Mouse (Mus musculus) induced T-regulatory cell, adult 2 months (primary cell): Measurements from ENCODE around the gene Smad9.

Source experiments
- DNase-seq: peaks from one replicate; pipeline ENCODE4 v3.0.0-alpha.2; 2012; ENCODE audit warnings: low read depth

Gene Smad9

GRCm38 (mm10) chr3:54755145-54756041 lies at the start of gene Smad9:
Smad9 (plus strand) TSS chr3:54755582.
- no peak for DNase-seq

DNA sequence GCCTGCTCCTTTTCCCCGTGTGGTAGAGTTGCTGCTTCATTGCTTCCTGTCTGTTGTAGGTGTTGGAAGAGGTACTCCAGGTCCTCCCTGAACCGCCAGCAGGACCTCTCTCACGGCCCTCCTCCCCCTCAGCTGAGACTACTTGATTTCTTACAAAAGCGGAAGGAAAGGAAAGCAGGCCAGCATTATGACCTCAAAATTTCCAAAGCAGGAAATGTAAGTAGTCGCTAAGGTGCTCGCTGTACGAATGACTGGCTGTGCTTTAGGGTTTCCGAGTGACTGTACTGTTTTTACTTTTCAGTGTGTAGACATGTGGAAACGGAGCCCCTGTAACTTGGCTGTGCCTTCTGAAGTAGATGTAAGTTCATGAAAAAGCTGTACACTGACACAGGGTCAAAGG lies 46.4 kb upstream of the Smad9 start:
- DNase-seq, result peak; percentile 82

DNA sequence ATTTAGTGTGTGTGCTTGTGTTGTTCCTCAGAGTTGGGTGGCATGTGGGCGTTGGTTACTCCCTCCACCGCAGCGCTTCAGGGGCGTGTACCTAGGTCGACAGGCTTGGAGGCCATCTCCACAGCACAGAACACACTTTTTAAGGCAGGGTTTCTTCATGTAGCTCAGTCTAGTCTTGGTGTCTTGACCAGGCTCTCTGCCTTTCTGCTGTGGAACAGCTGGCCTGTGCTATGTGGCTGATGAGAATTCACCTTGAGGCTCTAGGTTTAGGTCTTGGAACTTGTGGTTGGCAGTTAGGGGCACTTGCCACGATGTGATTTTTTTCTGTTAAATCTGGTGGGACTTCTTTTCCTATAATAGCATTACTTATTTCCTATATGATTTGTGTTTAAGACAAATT lies 41.1 kb upstream of the Smad9 start, which contains the start of gene Gm21958:
TSS of gene Gm21958 (minus strand) at position 101 of the 400 bp plus-strand sequence.
- DNase-seq, result no peak

GRCm38 (mm10) chr3:54715461-54715860 lies 39.9 kb upstream of the Smad9 start:
- DNase-seq, result no peak

DNA sequence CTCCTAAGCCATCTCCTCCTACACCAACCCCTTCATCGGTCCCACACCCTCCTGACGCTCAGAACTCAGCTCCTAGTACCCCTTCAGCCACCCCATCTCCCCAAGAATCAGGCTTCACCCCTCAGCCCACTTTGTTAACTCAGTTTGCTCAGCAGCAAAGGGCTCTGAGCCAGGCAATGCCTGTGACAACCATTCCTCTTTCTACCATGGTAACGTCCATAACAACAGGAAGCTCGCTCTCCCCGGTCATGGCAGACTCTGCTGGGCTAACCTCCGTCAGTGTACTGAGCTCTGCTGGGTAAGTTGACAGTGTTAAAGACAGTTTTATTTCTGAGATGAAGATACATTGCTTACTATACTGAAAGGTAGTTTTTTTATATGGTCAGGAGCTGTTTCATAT lies 38.0 kb upstream of the Smad9 start:
- no peak for DNase-seq

- DNase-seq, result no peak
These were observed 36.4 kb upstream of the Smad9 start for GRCm38 (mm10) chr3:54718947-54719346.

DNA sequence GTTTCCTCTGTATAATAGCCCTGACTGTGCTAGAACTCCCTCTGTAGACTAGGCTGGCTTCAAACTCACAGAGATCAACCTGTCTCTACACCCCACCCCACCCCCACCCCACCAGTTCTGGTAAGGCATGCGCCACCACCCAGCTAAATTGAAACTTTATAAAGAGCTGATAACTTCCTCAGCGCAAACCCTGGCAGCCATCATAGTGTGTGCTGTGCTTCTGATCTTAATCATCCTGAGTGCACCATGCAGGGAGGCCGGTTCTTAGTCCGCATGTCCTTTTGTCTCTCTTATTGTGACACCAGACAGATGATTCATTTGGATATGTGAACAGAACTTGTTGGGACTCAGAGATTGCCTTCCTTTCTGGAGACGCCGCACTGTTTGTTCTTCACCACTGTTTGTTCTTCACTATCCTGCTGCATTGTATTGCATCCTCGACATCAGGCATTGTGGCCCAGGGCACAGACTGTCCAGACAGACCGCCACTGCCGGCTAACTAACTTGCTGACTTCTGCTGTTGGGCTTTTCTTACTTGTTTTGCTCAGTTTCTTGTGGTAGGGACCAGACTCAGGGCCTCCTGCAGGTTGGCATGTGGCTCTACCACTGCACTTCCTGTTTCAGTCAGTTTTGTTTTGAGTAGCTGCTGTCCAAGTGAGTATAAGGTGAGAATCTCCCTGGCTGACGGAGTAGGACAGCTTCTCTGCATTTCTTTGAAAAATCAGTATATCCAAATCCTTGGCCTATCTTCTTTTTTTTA lies 31.5 kb upstream of the Smad9 start:
- DNase-seq, result peak; percentile 89

DNA sequence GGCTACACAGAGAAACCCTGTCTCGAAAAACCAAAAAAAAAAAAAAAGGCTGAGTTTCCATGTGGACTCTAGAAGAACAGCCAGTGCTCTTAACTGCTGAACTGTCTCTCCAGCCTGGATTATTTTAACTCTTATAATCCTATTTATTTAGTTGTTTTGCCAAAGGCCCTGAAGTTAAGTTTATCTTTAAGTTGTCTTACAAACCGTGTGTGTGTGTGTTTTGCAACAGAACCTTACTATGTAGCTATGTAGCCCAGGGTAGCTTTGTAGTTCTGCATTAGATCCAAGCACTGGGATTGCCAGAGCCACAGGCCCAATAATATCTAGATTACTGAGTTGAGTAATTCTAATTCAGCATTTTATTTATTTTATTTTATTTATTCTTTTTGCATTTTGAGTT lies 30.0 kb upstream of the Smad9 start:
- DNase-seq, result peak; percentile 30

GRCm38 (mm10) chr3:54727588-54727987 lies 27.8 kb upstream of the Smad9 start:
- peak; percentile 52 for DNase-seq

DNA sequence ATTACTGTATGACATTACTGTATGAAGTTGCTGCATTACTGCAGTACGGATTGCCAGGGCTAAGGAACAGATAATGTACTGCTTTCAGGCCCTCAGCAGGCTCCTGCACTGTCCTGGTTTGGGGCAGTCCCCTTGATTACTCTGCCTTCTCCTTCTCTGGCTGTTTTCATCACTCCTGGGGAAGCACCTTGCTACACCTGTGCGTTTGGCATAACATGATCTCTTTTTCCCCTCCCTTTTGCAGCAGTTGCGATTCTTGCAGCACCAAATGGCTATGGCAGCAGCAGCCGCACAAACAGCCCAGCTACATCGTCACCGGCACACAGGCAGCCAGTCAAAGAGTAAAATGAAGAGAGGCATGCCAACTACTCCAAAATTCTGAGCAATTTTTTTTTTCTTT lies 27.3 kb upstream of the Smad9 start:
- peak; percentile 56 for DNase-seq

- no peak for DNase-seq
These were observed 23.7 kb upstream of the Smad9 start for GRCm38 (mm10) chr3:54731626-54732150.

- no peak for DNase-seq
These were observed 23.0 kb upstream of the Smad9 start for GRCm38 (mm10) chr3:54732371-54732770.

- peak; percentile 94 for DNase-seq
These were observed 20.8 kb upstream of the Smad9 start for GRCm38 (mm10) chr3:54734411-54735246.

DNA sequence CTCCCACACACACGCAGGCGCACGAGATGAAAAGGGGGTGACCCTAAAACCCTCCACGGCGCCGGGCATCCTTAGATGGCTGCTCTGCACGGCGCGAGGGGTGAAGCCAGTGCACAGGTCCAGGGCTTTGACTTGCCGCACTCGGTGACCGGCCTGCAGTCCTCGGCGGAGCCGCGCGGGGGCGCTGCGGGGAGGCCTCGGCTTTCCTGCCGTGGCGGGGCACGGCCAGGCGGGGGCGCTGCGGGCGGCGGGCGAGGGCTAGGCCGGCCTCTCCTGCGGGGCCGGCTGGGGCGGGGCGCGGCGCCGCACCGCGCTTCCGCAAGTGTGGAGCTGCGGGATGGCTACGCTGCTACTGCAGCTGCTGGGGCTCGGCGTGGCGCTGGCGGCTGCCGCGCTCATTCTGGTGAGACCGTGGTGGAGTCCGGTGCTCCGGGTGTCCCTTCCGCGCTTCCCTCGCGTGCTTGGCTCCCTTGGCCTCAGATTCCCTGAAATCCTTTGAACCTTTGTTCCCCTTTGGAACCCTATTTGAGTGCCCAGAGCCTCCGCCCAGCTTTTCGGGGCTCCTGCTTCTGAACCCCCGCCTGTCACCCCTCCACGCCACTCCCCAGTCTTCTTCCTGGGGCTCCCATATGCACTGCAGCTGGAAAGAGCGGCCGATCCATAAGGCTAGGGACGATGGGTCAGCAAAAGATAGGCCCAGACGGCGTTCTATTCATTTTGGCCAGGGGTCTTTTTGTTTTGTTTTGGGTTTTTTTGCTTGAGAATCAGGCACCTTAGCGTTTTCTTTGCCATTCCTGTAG lies 19.9 kb upstream of the Smad9 start, which contains the start of the genes Exosc8 and Alg5:
TSS of gene Exosc8 (minus strand) at position 147 of the 800 bp plus-strand sequence.
TSS of gene Alg5 (plus strand) at position 293 of the 800 bp plus-strand sequence.
- peak; percentile 90 for DNase-seq

DNA sequence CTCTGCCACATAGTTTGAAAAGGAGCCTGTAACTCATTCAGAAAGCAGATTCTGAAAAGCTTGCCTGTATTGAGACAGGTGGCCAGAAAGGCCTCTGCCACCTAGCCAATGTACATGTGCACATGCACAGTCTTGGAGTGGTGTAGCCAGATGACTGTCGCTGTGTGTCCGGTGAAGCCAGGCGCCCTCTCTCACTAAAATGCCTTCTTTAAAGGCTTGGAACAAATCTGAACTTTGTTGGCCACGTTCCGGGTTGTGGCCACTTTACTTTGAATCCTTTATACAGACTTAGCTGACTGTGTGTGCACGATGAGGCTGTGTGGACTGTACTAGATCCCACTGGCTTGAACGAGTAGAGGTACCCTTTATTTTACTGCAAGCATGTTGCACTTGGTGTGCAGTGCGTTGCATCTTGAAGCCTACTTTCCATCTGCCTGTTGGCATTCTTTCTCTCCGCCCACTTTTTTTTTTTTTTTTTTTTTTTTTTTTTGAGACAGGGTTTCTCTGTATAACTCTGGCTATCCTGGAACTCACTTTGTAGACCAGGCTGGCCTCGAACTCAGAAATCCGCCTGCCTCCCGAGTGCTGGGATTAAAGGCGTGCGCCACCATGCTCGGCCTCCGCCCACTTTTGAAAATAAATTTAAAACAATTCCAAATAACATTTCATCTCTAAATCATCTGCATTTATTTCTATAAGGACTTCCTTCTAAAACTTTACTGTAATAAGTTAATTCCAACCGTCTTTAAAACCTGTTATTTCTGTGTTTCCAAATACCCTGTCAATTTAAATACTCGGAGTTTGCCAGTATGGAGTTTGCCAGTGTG lies 19.1 kb upstream of the Smad9 start:
- DNase-seq, result peak; percentile 52

- DNase-seq, result no peak
These were observed 18.1 kb upstream of the Smad9 start for GRCm38 (mm10) chr3:54737317-54737716.

GRCm38 (mm10) chr3:54741965-54742364 lies 13.4 kb upstream of the Smad9 start:
- no peak for DNase-seq

DNA sequence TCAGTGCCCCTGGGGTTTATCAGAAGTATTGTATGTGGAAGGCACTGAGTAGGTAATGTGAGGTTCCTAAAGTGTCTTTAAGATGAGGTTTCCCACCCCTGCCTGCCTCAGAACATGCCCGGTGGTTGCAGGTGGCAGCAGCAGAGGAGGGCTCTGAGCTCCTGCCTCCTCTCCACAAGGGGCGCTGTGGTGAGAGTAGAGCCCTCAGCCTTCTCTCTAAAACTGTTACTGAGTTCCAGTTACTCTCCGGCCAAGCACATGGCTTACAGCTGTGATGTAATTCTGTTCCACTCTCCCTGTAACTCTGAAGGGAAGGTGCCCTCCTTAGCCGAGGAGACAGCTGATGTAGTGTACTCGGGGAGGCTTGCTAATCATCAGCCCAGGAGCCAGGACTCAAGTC lies 9.6 kb upstream of the Smad9 start:
- peak; percentile 43 for DNase-seq

DNA sequence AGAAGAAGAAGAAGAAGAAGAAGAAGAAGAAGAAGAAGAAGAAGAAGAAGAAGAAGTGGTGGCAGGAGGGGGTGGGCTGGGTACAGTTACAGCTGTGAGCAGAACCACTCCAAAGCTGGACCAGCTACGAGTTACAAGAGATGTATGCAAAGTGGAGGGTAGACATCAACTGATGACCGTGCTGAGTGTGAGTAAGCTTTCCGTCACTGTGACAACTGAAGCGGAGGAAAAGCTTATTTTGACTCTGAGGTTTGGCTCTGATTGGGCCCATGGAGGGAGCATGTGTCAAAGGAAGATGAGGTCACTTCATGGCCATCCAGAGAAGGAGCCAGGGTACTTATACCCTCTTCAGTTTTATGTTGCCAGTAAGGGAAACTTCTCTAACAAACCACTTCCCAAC lies 2.0 kb upstream of the Smad9 start:
- DNase-seq, result no peak

- DNase-seq, result no peak
These were observed 676 bp downstream of the Smad9 start for GRCm38 (mm10) chr3:54756058-54756457.
